Mouse (Mus musculus): Measurements from ENCODE around the gene Srgap1.

DNA sequence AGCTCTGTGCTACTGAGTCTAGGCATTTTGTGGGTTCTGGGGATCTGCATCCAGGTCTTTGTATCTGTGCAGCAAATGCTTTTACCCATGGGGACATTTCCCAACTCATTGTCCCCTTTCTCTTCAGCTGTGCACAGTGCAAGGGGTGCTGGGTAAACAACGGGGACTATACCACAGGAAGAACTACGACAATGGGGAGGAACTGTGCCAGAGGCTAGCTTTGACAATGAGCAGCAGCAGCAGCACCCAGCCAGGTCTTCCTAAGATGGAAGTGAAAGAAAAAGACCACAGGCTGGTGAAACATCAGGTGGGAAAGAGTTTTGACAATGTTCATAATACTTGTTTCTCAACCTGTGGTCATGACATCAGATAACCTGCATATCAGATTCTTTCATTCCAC is 197.6 kb downstream of the Srgap1 start:
- TF ChIP-seq POLR2A (IDR thresholded peaks at IDR 0.05; ENCODE audit: borderline replicate concordance, extremely low read depth, insufficient read depth, insufficient read length, poor library complexity, severe bottlenecking), result no peak
- no peak for TF ChIP-seq CTCF (IDR thresholded peaks at IDR 0.05; ENCODE audit: borderline replicate concordance, extremely low read depth, insufficient read depth, insufficient read length)

Measured in brain, embryonic 14.5 days (tissue).